Mouse (Mus musculus) embryonic facial prominence, embryonic 13.5 days (tissue): ENCODE data around the gene Ddx47. TPM values are rescaled to one million over a fixed set of nuclear protein-coding genes. Genes with fewer than 3 reads are reported as not detected.

Source experiments
- polyA plus RNA-seq: library from polyadenylated mRNA; unstranded; fragments of >200 nt; fragmentation: Nextera tagmentation; extraction: Ambion mirVana; gene quantifications from 2 replicates; pipeline ENCODE4 v1.2.1, GENCODE M21; 2015

The Ddx47 gene
- polyA plus RNA-seq, 1 experiment from 2014 or later, result 124 TPM

Other genes starting within 250 kb of the Ddx47 start
- gene Dusp16, start 219.0 kb upstream of the Ddx47 start, polyA plus RNA-seq, result 14.3 and 18.0 TPM in 2 replicates
- 3.2 and 3.9 TPM in 2 replicates for gene Crebl2, start 181.5 kb upstream of the Ddx47 start, polyA plus RNA-seq
- gene Gpr19, start 113.0 kb upstream of the Ddx47 start, polyA plus RNA-seq, result 9.1 TPM in 2 replicates
- 18.9 and 24.4 TPM in 2 replicates for gene Cdkn1b, start 91.2 kb upstream of the Ddx47 start, polyA plus RNA-seq
- 3.8 and 4.2 TPM in 2 replicates for gene Apold1, start 29.9 kb upstream of the Ddx47 start, polyA plus RNA-seq
- 1.8 TPM in 2 replicates for gene Gprc5a, start 54.0 kb downstream of the Ddx47 start, polyA plus RNA-seq
- gene Gprc5d, start 106.7 kb downstream of the Ddx47 start, polyA plus RNA-seq, result not detected in 2 replicates
- 23.4 and 27.5 TPM in 2 replicates for gene Fam234b, start 186.4 kb downstream of the Ddx47 start, polyA plus RNA-seq
- 7.5 TPM in 2 replicates for gene Hebp1, start 186.4 kb downstream of the Ddx47 start, polyA plus RNA-seq
- gene Gsg1, start 242.7 kb downstream of the Ddx47 start, polyA plus RNA-seq, result 0.25 and 0.65 TPM in 2 replicates